Mouse (Mus musculus): ENCODE measurements at regions not wholly inside any gene's neighbourhood (a gene's known extent, or its start where the extent isn't known, plus 50 kb on each side); places are given as distances from the start of the nearest gene placed in this dataset.
"Not testable (repeated sequence)": the region's sequence is repeated elsewhere in the genome, so short reads cannot be mapped to it uniquely, and the experiment has no call there.

DNA sequence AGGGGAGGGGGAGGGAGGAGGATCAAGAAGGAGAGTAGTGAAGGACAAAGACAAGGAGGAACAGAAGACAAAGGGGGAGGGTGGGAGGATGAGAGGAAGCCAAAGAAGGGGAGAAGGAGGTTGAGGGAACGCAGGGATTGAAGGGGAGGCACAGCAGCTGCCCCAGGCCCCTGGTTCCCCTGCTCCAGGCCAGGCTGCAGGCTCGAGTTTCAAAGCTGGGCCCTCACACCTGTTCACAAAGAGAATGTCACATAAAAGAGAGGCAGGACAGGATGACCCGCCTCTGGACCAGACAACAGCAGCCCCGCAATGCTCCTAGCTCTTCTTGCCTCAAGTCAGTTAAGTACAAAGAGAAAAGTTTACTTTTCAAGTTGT lies 128.3 kb downstream of the Dll1 start:
- H3K36me3 ChIP-seq (ENCODE audit: control insufficient read depth, insufficient read depth, low read length) = no peaks in the 10 kb centered on the region
- H3K27ac ChIP-seq (ENCODE audit: insufficient read depth, low read depth, low read length) = no peak overlapping the region
- no peaks in the 10 kb centered on the region for H3K27me3 ChIP-seq (replicated peaks; ENCODE audit: control insufficient read depth, insufficient read depth, low read length)
- TF ChIP-seq CTCF (conservative IDR thresholded peaks at IDR 0.05; ENCODE audit: insufficient read depth, insufficient read length, low read depth, low read length) (no peak), POLR2A (IDR thresholded peaks at IDR 0.05; ENCODE audit: low read depth, low read length) (no peak)
- 65% methylated on average over 4 of the region's 4 CpGs for WGBS
- no peak overlapping the region for H3K4me3 ChIP-seq (ENCODE audit: insufficient read depth, low read depth, low read length)
- H3K4me1 ChIP-seq (ENCODE audit: control insufficient read depth, insufficient read depth, low read length) = no peaks in the 10 kb centered on the region
- no peak for DNase-seq

DNA sequence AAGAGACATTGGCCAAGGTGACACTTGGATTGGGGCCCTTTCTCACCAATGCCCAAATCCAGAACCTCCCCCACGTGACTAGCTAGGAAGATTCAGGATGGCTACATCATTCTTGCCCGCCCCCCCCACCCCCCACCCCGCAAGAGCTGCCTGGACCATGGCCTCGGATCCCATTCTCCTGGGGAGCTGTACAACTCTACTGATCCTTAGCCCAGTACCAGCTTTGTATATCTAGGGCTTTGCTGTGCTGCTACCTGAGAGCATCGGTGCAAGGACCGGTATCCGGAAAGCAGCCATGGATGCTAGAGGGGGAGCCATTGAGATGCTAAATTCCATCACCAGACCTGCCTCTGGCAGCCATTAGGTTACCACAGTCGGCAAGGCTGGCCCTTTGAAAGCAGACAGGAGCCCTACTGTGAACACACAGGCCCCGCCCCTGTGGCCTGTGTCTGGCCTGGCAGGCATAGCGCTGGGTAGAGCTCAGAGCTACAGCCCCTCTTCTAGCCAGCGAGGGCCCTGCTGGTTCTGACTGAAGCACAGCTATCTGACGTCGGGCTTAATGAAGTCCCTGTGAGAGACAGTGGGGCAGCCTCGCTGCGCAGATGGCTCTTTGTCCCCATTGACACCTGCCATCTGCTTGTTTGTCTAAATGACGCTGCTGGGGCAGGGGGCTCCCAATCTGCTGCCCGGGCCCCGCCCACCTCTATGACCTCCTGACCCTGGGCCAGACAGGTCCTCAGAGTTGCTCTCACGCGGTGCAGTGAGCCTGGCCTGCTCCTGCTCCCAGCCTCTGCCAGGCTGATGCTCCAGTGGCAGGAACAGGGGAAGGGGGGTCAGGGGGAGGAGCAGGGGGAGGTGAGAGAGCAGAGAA lies 128.9 kb downstream of the Dll1 start:
- no peak overlapping the region for H3K27ac ChIP-seq (ENCODE audit: insufficient read depth, low read depth, low read length)
- no peaks in the 10 kb centered on the region for H3K4me1 ChIP-seq (ENCODE audit: control insufficient read depth, insufficient read depth, low read length)
- TF ChIP-seq CTCF (conservative IDR thresholded peaks at IDR 0.05; ENCODE audit: insufficient read depth, insufficient read length, low read depth, low read length) = no peak
- TF ChIP-seq POLR2A (IDR thresholded peaks at IDR 0.05; ENCODE audit: low read depth, low read length) = no peak
- H3K36me3 ChIP-seq (ENCODE audit: control insufficient read depth, insufficient read depth, low read length) = no peaks in the 10 kb centered on the region
- no peaks in the 10 kb centered on the region for H3K27me3 ChIP-seq (replicated peaks; ENCODE audit: control insufficient read depth, insufficient read depth, low read length)
- 28% methylated on average over 20 of the region's 20 CpGs for WGBS
- DNase-seq = no peak
- no peak overlapping the region for H3K4me3 ChIP-seq (ENCODE audit: insufficient read depth, low read depth, low read length)

DNA sequence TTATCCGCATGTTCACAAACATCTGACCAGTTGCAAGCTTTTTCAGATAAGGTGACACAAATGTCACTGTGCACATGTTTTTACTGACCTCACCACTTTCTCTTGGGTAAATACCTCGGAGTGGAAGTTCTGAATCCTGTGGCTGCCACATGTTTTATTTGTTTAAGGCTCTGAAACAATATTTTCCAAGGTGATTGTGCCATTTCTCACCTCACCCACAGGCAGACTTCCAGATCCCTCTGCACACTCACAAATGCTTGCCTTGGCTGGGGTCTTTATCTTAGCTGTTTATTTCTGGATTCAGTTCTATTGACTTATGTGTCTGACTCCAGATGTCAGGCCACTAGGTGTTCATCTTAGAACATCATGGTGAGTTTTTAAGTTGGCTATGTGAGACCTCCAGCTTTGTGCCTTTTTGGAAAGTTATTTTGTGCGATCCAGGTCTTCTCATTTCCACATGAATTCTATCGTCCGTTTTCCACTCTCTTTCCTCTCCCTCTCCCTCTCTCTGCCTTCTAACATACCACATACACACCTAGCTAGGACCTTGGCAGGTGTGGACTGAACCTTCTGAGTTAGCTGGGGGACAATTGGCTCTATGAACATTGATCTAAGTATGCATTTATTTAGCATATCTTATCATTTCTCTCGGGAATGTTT lies 133.6 kb downstream of the Dll1 start:
- H3K4me3 ChIP-seq (ENCODE audit: insufficient read depth, low read depth, low read length) = no peak overlapping the region
- no peak for DNase-seq
- H3K27me3 ChIP-seq (replicated peaks; ENCODE audit: control insufficient read depth, insufficient read depth, low read length) = no peaks in the 10 kb centered on the region
- TF ChIP-seq CTCF (conservative IDR thresholded peaks at IDR 0.05; ENCODE audit: insufficient read depth, insufficient read length, low read depth, low read length) = no peak
- TF ChIP-seq POLR2A (IDR thresholded peaks at IDR 0.05; ENCODE audit: low read depth, low read length) = no peak
- no peaks in the 10 kb centered on the region for H3K4me1 ChIP-seq (ENCODE audit: control insufficient read depth, insufficient read depth, low read length)
- H3K36me3 ChIP-seq (ENCODE audit: control insufficient read depth, insufficient read depth, low read length) = no peaks in the 10 kb centered on the region
- no peak overlapping the region for H3K27ac ChIP-seq (ENCODE audit: insufficient read depth, low read depth, low read length)
- WGBS = 77% methylated on average over 6 of the region's 6 CpGs

DNA sequence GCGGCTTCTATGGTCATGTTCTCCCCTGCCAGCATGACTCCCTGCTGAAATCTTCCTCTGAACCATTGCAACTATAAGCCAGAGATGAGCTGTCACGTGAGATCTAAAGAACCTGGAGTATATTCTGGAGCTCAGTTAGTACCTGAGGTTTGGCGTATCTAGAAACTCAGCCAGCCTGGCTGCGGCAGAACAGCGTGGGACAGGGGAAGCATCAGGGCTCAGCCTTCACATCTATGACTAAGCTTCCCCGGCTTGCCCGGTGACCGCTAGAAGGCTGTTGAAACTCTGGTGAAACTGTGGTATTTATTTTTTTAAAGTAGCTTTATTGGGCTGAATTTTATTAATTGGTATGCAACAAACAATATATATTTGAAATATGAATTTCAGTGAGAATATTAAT lies 134.3 kb downstream of the Dll1 start:
- H3K27ac ChIP-seq (ENCODE audit: insufficient read depth, low read depth, low read length) = no peak overlapping the region
- WGBS = 87% methylated on average over 8 of the region's 8 CpGs
- H3K36me3 ChIP-seq (ENCODE audit: control insufficient read depth, insufficient read depth, low read length) = no peaks in the 10 kb centered on the region
- no peak overlapping the region for H3K4me3 ChIP-seq (ENCODE audit: insufficient read depth, low read depth, low read length)
- no peak for DNase-seq
- no peaks in the 10 kb centered on the region for H3K4me1 ChIP-seq (ENCODE audit: control insufficient read depth, insufficient read depth, low read length)
- no peak for TF ChIP-seq POLR2A (IDR thresholded peaks at IDR 0.05; ENCODE audit: low read depth, low read length)
- TF ChIP-seq CTCF (conservative IDR thresholded peaks at IDR 0.05; ENCODE audit: insufficient read depth, insufficient read length, low read depth, low read length) = no peak
- no peaks in the 10 kb centered on the region for H3K27me3 ChIP-seq (replicated peaks; ENCODE audit: control insufficient read depth, insufficient read depth, low read length)

DNA sequence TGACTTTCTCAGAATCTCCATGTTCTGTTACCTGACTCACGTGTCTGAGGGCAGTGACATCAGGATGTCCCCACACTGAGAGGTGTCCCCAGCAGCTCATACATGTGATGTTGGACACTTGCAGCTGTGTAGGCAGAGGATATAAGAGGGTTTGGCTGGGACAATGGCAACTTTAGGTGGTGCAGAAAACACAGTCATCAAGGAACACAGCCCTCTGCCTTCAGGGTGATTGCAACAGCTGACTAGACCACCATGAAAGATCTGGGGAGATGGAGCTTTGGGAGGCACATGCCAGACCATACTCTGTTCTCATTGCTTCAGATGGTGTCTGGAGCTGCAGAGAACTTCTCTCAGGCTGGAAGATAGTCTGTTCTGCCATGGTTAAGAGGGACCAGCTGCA lies 135.2 kb downstream of the Dll1 start:
- Histone ChIP-seq H3K27ac (ENCODE audit: insufficient read depth, low read depth, low read length) (no peak overlapping the region), H3K36me3 (ENCODE audit: control insufficient read depth, insufficient read depth, low read length) (no peaks in the 10 kb centered on the region), H3K27me3 (replicated peaks; ENCODE audit: control insufficient read depth, insufficient read depth, low read length) (no peaks in the 10 kb centered on the region), H3K4me1 (ENCODE audit: control insufficient read depth, insufficient read depth, low read length) (no peaks in the 10 kb centered on the region), H3K4me3 (ENCODE audit: insufficient read depth, low read depth, low read length) (no peak overlapping the region)
- TF ChIP-seq CTCF (conservative IDR thresholded peaks at IDR 0.05; ENCODE audit: insufficient read depth, insufficient read length, low read depth, low read length) (no peak), POLR2A (IDR thresholded peaks at IDR 0.05; ENCODE audit: low read depth, low read length) (no peak)
- DNase-seq = no peak
- 91% methylated on average over 1 of the region's 1 CpGs for WGBS

DNA sequence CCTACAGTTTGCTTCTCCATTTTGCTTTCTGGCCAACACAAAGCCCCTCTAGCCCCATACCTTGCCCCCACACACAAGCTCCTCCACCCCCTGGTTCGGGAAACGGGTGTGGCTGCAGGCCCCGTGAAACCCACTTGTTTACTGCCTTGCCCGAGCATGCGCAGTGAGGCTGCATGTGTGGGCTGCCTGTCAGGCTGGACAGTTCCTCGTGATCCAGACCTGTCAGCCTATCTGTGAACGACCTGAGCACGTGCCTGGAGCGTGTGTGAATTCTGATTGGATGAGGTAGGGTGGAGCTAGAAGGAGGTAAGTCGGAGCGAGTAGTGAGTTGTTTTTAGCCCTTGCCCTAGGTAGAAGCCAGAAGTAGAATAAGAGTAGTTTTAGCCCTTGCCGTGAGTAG lies 136.0 kb downstream of the Dll1 start:
- not testable (repeated sequence) for H3K27ac ChIP-seq (ENCODE audit: insufficient read depth, low read depth, low read length); H3K36me3 ChIP-seq (ENCODE audit: control insufficient read depth, insufficient read depth, low read length); H3K4me3 ChIP-seq (ENCODE audit: insufficient read depth, low read depth, low read length); H3K27me3 ChIP-seq (replicated peaks; ENCODE audit: control insufficient read depth, insufficient read depth, low read length); H3K4me1 ChIP-seq (ENCODE audit: control insufficient read depth, insufficient read depth, low read length); DNase-seq
- 74% methylated on average over 12 of the region's 12 CpGs for WGBS

DNA sequence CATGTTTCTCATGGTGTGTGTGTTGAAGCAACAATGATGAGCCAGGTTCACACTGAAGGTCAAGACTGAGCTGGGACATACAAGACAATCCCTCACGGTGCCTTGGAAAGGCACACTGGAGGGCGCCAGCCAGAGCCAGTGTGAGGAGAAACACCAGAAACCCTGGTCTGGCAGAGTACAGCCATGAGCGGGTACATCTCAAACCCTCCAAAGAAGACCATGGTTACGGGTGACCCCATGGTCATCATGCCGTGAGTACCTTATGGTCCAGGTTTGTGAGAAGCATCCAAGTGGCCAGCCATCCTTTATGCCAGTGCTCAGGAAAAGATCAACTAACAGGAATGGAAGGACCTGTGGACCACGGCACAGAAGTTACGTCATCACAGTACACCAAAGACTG lies 136.7 kb downstream of the Dll1 start:
- no peaks in the 10 kb centered on the region for H3K36me3 ChIP-seq (ENCODE audit: control insufficient read depth, insufficient read depth, low read length)
- no peak overlapping the region for H3K27ac ChIP-seq (ENCODE audit: insufficient read depth, low read depth, low read length)
- DNase-seq = no peak
- no peaks in the 10 kb centered on the region for H3K4me1 ChIP-seq (ENCODE audit: control insufficient read depth, insufficient read depth, low read length)
- H3K27me3 ChIP-seq (replicated peaks; ENCODE audit: control insufficient read depth, insufficient read depth, low read length) = no peaks in the 10 kb centered on the region
- no peak overlapping the region for H3K4me3 ChIP-seq (ENCODE audit: insufficient read depth, low read depth, low read length)
- 94% methylated on average over 7 of the region's 7 CpGs for WGBS
- TF ChIP-seq CTCF (conservative IDR thresholded peaks at IDR 0.05; ENCODE audit: insufficient read depth, insufficient read length, low read depth, low read length) (no peak), POLR2A (IDR thresholded peaks at IDR 0.05; ENCODE audit: low read depth, low read length) (no peak)

All from kidney, adult 2 months (tissue).